In the genomic region with DNA sequence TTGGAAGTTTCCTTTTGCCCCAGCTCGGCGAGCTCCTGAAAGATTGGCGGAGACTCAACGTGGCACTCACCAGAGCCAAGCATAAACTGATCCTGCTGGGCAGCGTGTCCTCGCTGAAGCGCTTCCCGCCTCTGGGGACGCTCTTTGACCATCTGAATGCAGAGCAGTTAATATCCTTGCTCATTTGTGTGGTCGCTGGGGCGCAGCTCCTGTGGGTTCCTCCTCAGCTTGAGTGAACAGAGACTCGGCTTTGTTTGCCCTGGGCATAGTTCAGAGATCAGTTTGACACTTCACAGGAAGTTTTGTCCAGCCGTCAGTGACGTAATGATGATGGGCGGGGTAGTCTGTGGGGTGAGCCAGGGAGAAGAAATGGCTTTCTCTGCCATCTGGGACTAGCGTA, we compare ENCODE assay signal across 8 mouse cellular contexts. TPM values are rescaled to one million over a fixed set of nuclear protein-coding genes. Genes with fewer than 3 reads are reported as not detected.
A peak's percentile ranks its signal among the peaks of the same experiment; 100 is the strongest.
DNase-seq lines count a peak whose midpoint lies in the region; ATAC-seq lines count a peak whose summit lies in the region.

No protein-coding gene starts in this region.

- ATAC-seq in frontal cortex, adult (ENCODE audit: low TSS enrichment) = peak; percentile 23; the same call in 1 of the 2 replicates
- ATAC-seq in inflammation-experienced regulatory T-cells, adult 6 months = no peak
- no peak for ATAC-seq in megakaryocyte-erythroid progenitor cell, adult 5-6 weeks (replicated peaks; ENCODE audit: low FRiP score, low TSS enrichment, poor library complexity, severe bottlenecking)

- DNase-seq in frontal cortex, postnatal 14 days (ENCODE audit: low spot score in 2 of 2) = no peak
- DNase-seq in spleen, adult 12 weeks (ENCODE audit: low spot score) = peak; percentile 34
- no peak for DNase-seq in spleen, postnatal 4 days (ENCODE audit: low spot score in 2 of 2)
- DNase-seq in kidney, postnatal 25 days = peak; percentile 55 to 86
- DNase-seq in thymus, postnatal 4 days = no peak

RNA-seq across cellular contexts. Expression of a gene that starts 8.2 kb away (rescaled TPM):
- 10 to 100 TPM; 25.8 to 61.7 (median 43.9) TPM for polyA plus RNA-seq in inflammation-experienced regulatory T-cells, adult 6 months (2017; shearing (Covaris generic))
- total RNA-seq in megakaryocyte-erythroid progenitor cell, adult 5-6 weeks (2014; fragmentation: Nextera tagmentation) = 4.3 and 15.9 TPM in 2 replicates
- 1.8 and 3.1 TPM in 2 replicates for total RNA-seq in megakaryocyte-erythroid progenitor cell, adult 5-6 weeks (2017)

RNA-seq across cellular contexts. Expression of a gene that starts 25.0 kb away (rescaled TPM):
- polyA plus RNA-seq in inflammation-experienced regulatory T-cells, adult 6 months (2017; shearing (Covaris generic)) = 1 to 10 TPM; 1.6 to 9.8 (median 3.6) TPM
- 61.7 and 63.1 TPM in 2 replicates for total RNA-seq in megakaryocyte-erythroid progenitor cell, adult 5-6 weeks (2014; fragmentation: Nextera tagmentation)
- 41.9 and 42.8 TPM in 2 replicates for total RNA-seq in megakaryocyte-erythroid progenitor cell, adult 5-6 weeks (2017)

RNA-seq across cellular contexts. Expression of a gene that starts 51.4 kb away (rescaled TPM):
- polyA plus RNA-seq in inflammation-experienced regulatory T-cells, adult 6 months (2017; shearing (Covaris generic)) = 1 to 10 TPM; 2.9 to 5.1 (median 3.1) TPM
- total RNA-seq in megakaryocyte-erythroid progenitor cell, adult 5-6 weeks (2014; fragmentation: Nextera tagmentation) = 15.4 and 20.4 TPM in 2 replicates
- total RNA-seq in megakaryocyte-erythroid progenitor cell, adult 5-6 weeks (2017) = 22.1 and 25.7 TPM in 2 replicates

RNA-seq across cellular contexts. Expression of a gene that starts 52.2 kb away (rescaled TPM):
- 100 to 1,000 TPM in 1 of 3 experiments, 10 to 100 TPM in 2; 61.1 to 117 (median 97.4) TPM for polyA plus RNA-seq in inflammation-experienced regulatory T-cells, adult 6 months (2017; shearing (Covaris generic))
- total RNA-seq in megakaryocyte-erythroid progenitor cell, adult 5-6 weeks (2014; fragmentation: Nextera tagmentation) = 85.2 and 100 TPM in 2 replicates
- total RNA-seq in megakaryocyte-erythroid progenitor cell, adult 5-6 weeks (2017) = 49.2 and 56.4 TPM in 2 replicates

RNA-seq across cellular contexts. Expression of a gene that starts 52.3 kb away (rescaled TPM):
- under 1 TPM in 2 of 3 experiments, not detected in 1; 0.51 to 0.98 TPM for polyA plus RNA-seq in inflammation-experienced regulatory T-cells, adult 6 months (2017; shearing (Covaris generic))
- total RNA-seq in megakaryocyte-erythroid progenitor cell, adult 5-6 weeks (2014; fragmentation: Nextera tagmentation) = 0.42 and 0.92 TPM in 2 replicates
- 0.08 and 0.52 TPM in 2 replicates for total RNA-seq in megakaryocyte-erythroid progenitor cell, adult 5-6 weeks (2017)

Comparison
In these comparisons a context has a peak if more than half of its experiments do, and no peak if none do; other contexts are left out.
1. DNase-seq: peak in spleen, adult 12 weeks (single experiment) and kidney, postnatal 25 days (2 of 2); none in frontal cortex, postnatal 14 days (0 of 2), spleen, postnatal 4 days (0 of 2) and thymus, postnatal 4 days (single experiment).